Mouse (Mus musculus): ENCODE data around the gene Alg14.

Gene Alg14

DNA sequence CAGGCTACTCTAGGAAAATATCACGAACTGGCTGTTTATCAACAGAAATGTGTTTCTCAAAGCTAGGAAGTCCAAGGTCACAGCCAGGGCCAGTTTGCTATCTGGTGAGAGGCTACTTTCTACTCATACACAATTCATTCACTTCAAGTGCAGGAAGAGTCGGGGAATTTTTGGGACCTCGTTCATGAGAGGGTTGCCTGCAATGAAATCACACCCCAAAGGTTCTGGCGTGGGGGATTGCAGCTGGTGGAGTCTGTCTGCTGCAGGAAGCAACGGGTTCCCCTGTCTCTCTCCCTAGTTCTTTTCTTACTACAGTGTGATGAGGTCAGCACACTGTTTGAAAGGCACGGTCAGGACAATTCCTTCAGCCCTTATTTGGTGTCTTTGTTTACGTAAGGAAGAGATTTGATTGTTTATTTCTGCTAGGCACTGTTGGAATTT is 48.8 kb downstream of the Alg14 start:
- peak; percentile 43 to 58 for DNase-seq

GRCm38 (mm10) chr3:121343224-121343623 is 51.7 kb downstream of the Alg14 start:
- no peak for DNase-seq

GRCm38 (mm10) chr3:121344056-121344945 is 52.7 kb downstream of the Alg14 start:
- DNase-seq: no peak

- no peak for DNase-seq
These were observed 53.5 kb downstream of the Alg14 start for GRCm38 (mm10) chr3:121344951-121345642.

- DNase-seq: no peak
These were observed 54.0 kb downstream of the Alg14 start for GRCm38 (mm10) chr3:121345643-121346000.

GRCm38 (mm10) chr3:121346507-121347267 is 55.1 kb downstream of the Alg14 start:
- no peak for DNase-seq

- DNase-seq: no peak
These were observed 57.2 kb downstream of the Alg14 start for GRCm38 (mm10) chr3:121348792-121349191.

DNA sequence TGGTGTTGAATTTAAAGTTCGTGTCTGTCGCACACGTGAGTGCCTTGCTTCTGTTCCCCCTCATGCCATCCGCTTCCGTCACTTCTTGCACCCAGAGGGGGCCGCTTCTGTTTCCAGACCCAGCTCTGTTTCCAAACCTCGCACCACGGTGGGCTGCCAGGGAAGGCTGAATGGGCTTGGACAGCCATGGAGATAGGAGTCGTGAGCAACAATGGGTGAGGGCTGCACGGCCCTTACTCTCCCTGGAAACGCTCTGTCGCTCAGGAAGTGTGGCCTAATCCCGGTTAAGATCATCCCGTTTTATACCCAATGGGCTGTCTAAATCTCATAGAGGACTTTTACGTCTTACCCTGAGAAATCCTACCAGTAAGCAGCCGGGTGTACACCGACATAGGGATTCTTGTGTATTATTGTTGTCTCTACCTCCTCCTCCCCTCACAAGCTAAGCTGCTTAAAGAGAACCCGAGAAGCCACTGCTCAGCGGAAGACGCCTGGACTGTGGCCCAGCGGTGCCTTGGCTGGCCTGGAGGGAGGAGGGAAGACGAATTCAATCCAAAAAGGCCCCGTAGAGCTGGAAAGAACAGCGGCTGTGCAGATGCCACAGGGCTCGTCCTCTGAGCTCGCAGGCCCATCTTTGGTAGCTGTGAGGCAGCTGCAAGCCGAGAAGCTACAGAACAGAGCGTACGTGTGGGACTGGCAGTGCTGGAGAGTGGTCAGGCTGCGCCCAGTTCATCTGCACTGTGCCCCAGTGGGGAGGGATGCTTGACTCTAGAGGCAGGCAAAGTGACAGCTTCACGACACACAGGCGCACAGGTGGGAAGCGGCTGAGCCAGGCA is 58.0 kb downstream of the Alg14 start:
- peak; percentile 43 to 64 for DNase-seq

DNA sequence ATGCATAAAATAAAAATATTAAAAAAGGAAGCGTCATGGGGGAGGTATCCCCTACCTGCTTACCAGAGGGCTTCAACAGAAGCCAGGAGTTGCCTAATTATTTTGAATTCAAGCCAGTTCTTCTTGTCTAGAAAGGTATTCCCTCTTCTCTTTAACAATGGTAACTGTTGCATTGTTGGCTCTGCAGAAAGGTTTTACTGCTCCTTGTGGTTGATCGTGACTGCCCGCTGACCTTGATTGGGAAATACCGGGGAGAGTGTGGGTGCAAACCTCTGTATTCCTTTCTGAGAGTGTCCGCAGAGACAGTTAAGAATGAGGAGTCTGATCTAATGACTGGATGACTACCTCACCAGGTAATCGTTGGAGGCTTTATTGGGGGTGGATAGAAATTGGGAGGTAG is 59.7 kb downstream of the Alg14 start:
- no peak for DNase-seq

DNA sequence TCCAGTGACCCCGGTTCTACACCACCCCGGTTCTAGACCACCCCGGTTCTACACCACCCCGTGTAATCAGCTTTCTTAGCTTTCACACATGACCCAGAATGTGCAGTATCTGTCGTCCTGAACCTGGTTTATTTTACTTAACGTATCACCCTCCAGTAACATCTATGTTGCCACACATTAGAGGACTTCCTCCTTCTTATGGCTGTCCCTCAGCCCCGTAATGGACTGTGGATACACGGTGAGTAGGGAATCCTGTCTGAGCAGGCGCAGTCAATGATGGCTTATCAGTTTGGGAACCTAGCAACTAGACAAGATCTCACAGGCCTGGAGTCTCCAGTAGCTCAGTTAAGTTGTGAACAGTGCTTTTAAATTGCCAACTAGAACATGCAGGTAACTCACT is 62.7 kb downstream of the Alg14 start:
- no peak for DNase-seq

DNA sequence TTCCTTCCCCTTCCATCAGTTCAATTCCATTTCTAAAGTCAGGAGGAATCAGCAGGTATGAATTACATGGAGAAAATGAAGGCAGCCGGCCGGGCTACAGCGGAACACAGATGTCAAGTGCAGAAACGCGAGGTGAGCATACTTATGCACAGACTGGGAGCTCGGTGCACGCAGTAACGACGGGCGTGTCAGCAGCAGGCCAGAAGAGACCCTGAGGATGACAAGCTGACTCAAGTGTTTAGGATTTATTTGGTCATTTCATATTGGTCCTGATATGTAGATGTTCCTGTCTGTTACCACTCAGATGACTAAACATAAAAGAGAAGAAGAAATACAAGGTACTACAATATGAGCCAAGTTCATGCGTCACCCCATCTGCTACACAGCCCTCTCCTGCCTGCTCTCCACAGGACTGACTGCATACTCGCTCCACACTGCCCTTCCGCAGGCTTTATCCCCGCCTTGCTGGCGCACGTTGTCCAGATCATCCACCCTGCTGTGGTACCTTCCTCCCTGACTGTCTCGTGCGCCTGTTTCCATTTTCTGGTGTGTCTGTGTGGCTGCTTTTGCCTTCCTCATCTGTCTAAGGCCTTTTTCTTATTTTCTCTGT is 63.4 kb downstream of the Alg14 start:
- no peak for DNase-seq

DNA sequence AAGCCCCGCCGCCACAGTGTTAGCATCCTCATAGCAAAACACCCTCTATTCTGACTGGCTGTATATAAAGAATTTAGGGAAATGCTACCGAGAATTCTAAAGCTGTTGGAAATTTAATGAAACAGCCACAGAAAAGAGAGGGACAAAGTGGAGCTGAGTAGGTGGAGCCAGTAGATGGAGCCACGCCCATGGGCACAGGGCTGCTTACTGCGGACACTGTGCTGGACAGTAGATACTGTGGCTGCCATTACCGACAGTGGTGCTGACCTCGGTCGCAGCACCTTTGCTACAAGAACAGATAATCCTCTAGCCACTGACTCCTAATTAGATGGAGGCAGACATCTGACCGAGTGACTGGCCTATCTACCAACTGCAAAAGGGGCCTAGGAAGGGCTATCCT is 64.0 kb downstream of the Alg14 start:
- DNase-seq: no peak

GRCm38 (mm10) chr3:121356111-121356510 is 64.5 kb downstream of the Alg14 start:
- DNase-seq: no peak

- no peak for DNase-seq
These were observed 65.5 kb downstream of the Alg14 start for GRCm38 (mm10) chr3:121357030-121357429.

GRCm38 (mm10) chr3:121358285-121358684 is 66.7 kb downstream of the Alg14 start:
- no peak for DNase-seq

DNA sequence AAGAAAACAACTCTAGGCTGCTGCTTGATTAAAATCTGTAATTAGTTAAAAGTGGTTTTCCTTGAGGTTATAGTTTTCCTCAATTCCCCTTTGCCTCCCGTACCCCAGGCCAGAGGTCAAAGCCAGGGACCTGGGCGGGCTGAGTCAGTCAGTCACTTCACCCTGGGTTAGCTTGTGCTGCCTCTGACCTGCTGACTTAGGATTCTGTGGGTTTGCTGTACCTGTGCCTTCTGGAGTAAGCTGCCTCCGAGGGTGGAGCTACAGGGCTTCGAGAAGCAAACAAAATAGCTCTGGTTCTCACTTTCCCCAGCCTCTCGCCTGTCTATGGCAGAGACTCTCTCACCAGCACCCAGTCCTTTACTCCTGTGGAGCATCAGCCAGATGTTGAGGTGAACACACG is 67.3 kb downstream of the Alg14 start:
- DNase-seq: no peak

GRCm38 (mm10) chr3:121359272-121359671 is 67.7 kb downstream of the Alg14 start:
- no peak for DNase-seq

DNA sequence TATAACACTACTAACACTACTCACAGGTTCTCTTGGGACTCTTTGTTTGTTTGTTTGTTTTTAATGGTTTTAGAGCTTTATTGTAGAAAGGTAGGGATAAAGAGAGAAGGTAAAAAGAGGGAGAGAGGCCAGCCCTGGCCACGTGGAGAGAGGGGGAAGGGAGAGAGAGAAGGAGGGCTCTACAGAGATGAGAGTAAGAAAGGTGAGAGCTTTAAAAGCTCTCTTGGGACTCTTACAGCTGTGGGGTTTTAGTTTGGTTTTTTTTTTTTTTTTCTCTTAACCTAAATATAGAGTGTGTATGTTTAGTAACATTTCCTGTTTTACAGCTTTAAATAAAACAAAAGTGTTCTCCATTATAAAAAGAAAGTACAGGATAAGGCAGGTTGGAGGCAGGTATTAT is 70.4 kb downstream of the Alg14 start:
- no peak for DNase-seq

GRCm38 (mm10) chr3:121364388-121364787 is 72.8 kb downstream of the Alg14 start:
- DNase-seq: no peak

GRCm38 (mm10) chr3:121365131-121365530 is 73.6 kb downstream of the Alg14 start:
- peak; percentile 26 to 60 for DNase-seq

DNA sequence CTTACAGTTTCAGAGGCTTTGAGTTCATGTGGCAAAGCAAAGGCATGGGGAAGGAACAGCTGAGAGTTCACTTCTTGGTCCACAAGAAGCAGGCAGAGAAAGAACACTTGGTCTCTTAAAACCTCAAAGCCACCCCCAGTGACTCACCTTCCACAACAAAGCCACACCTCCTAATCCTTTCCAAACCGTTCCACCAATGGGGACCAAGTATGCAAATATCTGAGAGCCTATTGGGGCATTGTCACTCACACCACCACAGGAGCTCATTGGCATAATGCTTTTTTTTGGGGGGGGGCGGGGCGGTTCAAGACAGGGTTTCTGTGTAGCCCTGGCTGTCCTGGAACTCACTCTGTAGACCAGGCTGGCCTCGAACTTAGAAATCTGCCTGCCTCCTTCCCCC is 77.0 kb downstream of the Alg14 start:
- no peak for DNase-seq

DNA sequence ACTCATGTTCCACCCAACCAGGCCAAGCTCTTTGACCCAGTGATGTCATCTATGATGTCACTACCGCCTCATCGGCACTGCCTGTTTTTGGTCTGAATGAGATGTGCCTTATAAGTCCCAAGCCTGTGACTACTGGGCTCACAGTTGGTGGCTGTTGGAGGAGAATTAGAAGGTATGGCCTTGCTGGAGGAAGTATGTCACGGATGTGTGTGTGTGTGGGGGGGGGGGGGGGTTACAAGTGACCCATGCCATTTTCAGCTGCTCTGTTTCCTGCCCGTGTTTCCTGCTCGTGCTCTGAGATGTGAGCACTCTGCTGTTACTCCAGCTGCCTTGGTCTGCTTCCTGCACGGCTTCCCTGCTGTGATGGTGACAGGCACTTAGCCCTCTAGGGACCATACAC is 77.9 kb downstream of the Alg14 start:
- DNase-seq: peak; percentile 41 to 61
